Mouse (Mus musculus): ENCODE data around the gene Pfn1. TPM values are rescaled to one million over a fixed set of nuclear protein-coding genes. Genes with fewer than 3 reads are reported as not detected.

Pfn1 gene
- polyA plus RNA-seq, 1 experiment = 630 TPM

- Histone ChIP-seq H3K9ac (ENCODE audit: low read depth, poor library complexity, severe bottlenecking) (peak overlapping the region; percentile 100), H3K9me3 (replicated peaks; ENCODE audit: control insufficient read depth, insufficient read depth, low read length, poor library complexity, severe bottlenecking) (no peaks in the 10 kb centered on the region), H3K4me3 (ENCODE audit: low read depth, low read length) (peak overlapping the region; percentile 92), H3K4me1 (ENCODE audit: control insufficient read depth, insufficient read depth, low read length) (no peaks in the 10 kb centered on the region), H3K27me3 (ENCODE audit: control insufficient read depth, insufficient read depth, low read length, poor library complexity, severe bottlenecking) (no peaks in the 10 kb centered on the region), H3K36me3 (ENCODE audit: control insufficient read depth, insufficient read depth, low read length, poor library complexity, severe bottlenecking) (peaks cover 22% of the 10 kb centered on the region), H3K27ac (ENCODE audit: insufficient read depth, low read length) (peak overlapping the region; percentile 97)
- TF ChIP-seq EP300 (IDR thresholded peaks at IDR 0.05; ENCODE audit: insufficient read depth, low read depth, low read length) (no peak), CTCF (IDR thresholded peaks at IDR 0.05; ENCODE audit: low read depth, low read length) (no peak), POLR2A (IDR thresholded peaks at IDR 0.05; ENCODE audit: insufficient read depth, low read length) (no peak)
These were observed 1.4 kb upstream of the Pfn1 start for GRCm38 (mm10) chr11:70655571-70656455.

- TF ChIP-seq POLR2A (IDR thresholded peaks at IDR 0.05; ENCODE audit: insufficient read depth, low read length) = no peak
- no peak for TF ChIP-seq CTCF (IDR thresholded peaks at IDR 0.05; ENCODE audit: low read depth, low read length)
- TF ChIP-seq EP300 (IDR thresholded peaks at IDR 0.05; ENCODE audit: insufficient read depth, low read depth, low read length) = no peak
- Histone ChIP-seq H3K27me3 (ENCODE audit: control insufficient read depth, insufficient read depth, low read length, poor library complexity, severe bottlenecking) (no peaks in the 10 kb centered on the region), H3K36me3 (ENCODE audit: control insufficient read depth, insufficient read depth, low read length, poor library complexity, severe bottlenecking) (peaks cover 30% of the 10 kb centered on the region), H3K9me3 (replicated peaks; ENCODE audit: control insufficient read depth, insufficient read depth, low read length, poor library complexity, severe bottlenecking) (no peaks in the 10 kb centered on the region), H3K4me1 (ENCODE audit: control insufficient read depth, insufficient read depth, low read length) (no peaks in the 10 kb centered on the region), H3K27ac (ENCODE audit: insufficient read depth, low read length) (peak overlapping the region; percentile 97), H3K9ac (ENCODE audit: low read depth, poor library complexity, severe bottlenecking) (peak overlapping the region; percentile 100), H3K4me3 (ENCODE audit: low read depth, low read length) (peak overlapping the region; percentile 92)
These were observed 603 bp upstream of the Pfn1 start for GRCm38 (mm10) chr11:70654923-70655570.

- Histone ChIP-seq H3K9ac (ENCODE audit: low read depth, poor library complexity, severe bottlenecking) (peak overlapping the region; percentile 100), H3K4me1 (ENCODE audit: control insufficient read depth, insufficient read depth, low read length) (no peaks in the 10 kb centered on the region), H3K4me3 (ENCODE audit: low read depth, low read length) (peak overlapping the region; percentile 100)
These were observed 873 bp downstream of the Pfn1 start for GRCm38 (mm10) chr11:70653345-70654197.

GRCm38 (mm10) chr11:70652884-70653344 is 1.5 kb downstream of the Pfn1 start:
- Histone ChIP-seq H3K4me1 (ENCODE audit: control insufficient read depth, insufficient read depth, low read length) (no peaks in the 10 kb centered on the region), H3K4me3 (ENCODE audit: low read depth, low read length) (peak overlapping the region; percentile 100), H3K36me3 (ENCODE audit: control insufficient read depth, insufficient read depth, low read length, poor library complexity, severe bottlenecking) (peaks cover 45% of the 10 kb centered on the region)

More at GRCm38 (mm10) chr11:70653345-70654197, 873 bp downstream of the Pfn1 start:
- TF ChIP-seq CTCF (IDR thresholded peaks at IDR 0.05; ENCODE audit: low read depth, low read length) = no peak
- no peak for TF ChIP-seq POLR2A (IDR thresholded peaks at IDR 0.05; ENCODE audit: insufficient read depth, low read length)
- TF ChIP-seq EP300 (IDR thresholded peaks at IDR 0.05; ENCODE audit: insufficient read depth, low read depth, low read length) = no peak
- H3K27me3 ChIP-seq (ENCODE audit: control insufficient read depth, insufficient read depth, low read length, poor library complexity, severe bottlenecking) = no peaks in the 10 kb centered on the region
- peaks cover 43% of the 10 kb centered on the region for H3K36me3 ChIP-seq (ENCODE audit: control insufficient read depth, insufficient read depth, low read length, poor library complexity, severe bottlenecking)
- H3K27ac ChIP-seq (ENCODE audit: insufficient read depth, low read length) = peak overlapping the region; percentile 94
- H3K9me3 ChIP-seq (replicated peaks; ENCODE audit: control insufficient read depth, insufficient read depth, low read length, poor library complexity, severe bottlenecking) = no peaks in the 10 kb centered on the region

GRCm38 (mm10) chr11:70652029-70652883 is 2.2 kb downstream of the Pfn1 start:
- Histone ChIP-seq H3K4me3 (ENCODE audit: low read depth, low read length) (peak overlapping the region; percentile 100), H3K9me3 (replicated peaks; ENCODE audit: control insufficient read depth, insufficient read depth, low read length, poor library complexity, severe bottlenecking) (no peaks in the 10 kb centered on the region), H3K4me1 (ENCODE audit: control insufficient read depth, insufficient read depth, low read length) (no peaks in the 10 kb centered on the region), H3K9ac (ENCODE audit: low read depth, poor library complexity, severe bottlenecking) (peak overlapping the region; percentile 100), H3K36me3 (ENCODE audit: control insufficient read depth, insufficient read depth, low read length, poor library complexity, severe bottlenecking) (peaks cover 45% of the 10 kb centered on the region), H3K27me3 (ENCODE audit: control insufficient read depth, insufficient read depth, low read length, poor library complexity, severe bottlenecking) (no peaks in the 10 kb centered on the region), H3K27ac (ENCODE audit: insufficient read depth, low read length) (peak overlapping the region; percentile 74)
- TF ChIP-seq POLR2A (IDR thresholded peaks at IDR 0.05; ENCODE audit: insufficient read depth, low read length) = no peak
- TF ChIP-seq CTCF (IDR thresholded peaks at IDR 0.05; ENCODE audit: low read depth, low read length) = no peak
- TF ChIP-seq EP300 (IDR thresholded peaks at IDR 0.05; ENCODE audit: insufficient read depth, low read depth, low read length) = no peak

More at GRCm38 (mm10) chr11:70652884-70653344, 1.5 kb downstream of the Pfn1 start:
- Histone ChIP-seq H3K9ac (ENCODE audit: low read depth, poor library complexity, severe bottlenecking) (peak overlapping the region; percentile 100), H3K9me3 (replicated peaks; ENCODE audit: control insufficient read depth, insufficient read depth, low read length, poor library complexity, severe bottlenecking) (no peaks in the 10 kb centered on the region), H3K27ac (ENCODE audit: insufficient read depth, low read length) (peak overlapping the region; percentile 74), H3K27me3 (ENCODE audit: control insufficient read depth, insufficient read depth, low read length, poor library complexity, severe bottlenecking) (no peaks in the 10 kb centered on the region)
- TF ChIP-seq CTCF (IDR thresholded peaks at IDR 0.05; ENCODE audit: low read depth, low read length) = no peak
- TF ChIP-seq EP300 (IDR thresholded peaks at IDR 0.05; ENCODE audit: insufficient read depth, low read depth, low read length) = no peak
- TF ChIP-seq POLR2A (IDR thresholded peaks at IDR 0.05; ENCODE audit: insufficient read depth, low read length) = no peak

Measured in ES-Bruce4 (cell line).